Mouse (Mus musculus) midbrain, embryonic 16.5 days (tissue): ENCODE results near the gene Hnrnpf. TPM values are rescaled to one million over a fixed set of nuclear protein-coding genes. Genes with fewer than 3 reads are reported as not detected.

Source experiments
- ATAC-seq: fragments of 200-750 bp; cut with Nextera tagmentation; 2 replicates; pipeline ENCODE4 v1.8.0; 2017; ENCODE audit warnings: moderate TSS enrichment
- H3K27ac ChIP-seq: fragments of 300-500 bp; sonication (generic); 2 replicates; pipeline ENCODE4 v1.5.1; 2014; ENCODE audit warnings: mild to moderate bottlenecking, low read length, mixed read lengths
- H3K27me3 ChIP-seq: fragments of 300-500 bp; sonication (generic); 2 replicates; pipeline ENCODE4 v1.6.1; 2014; ENCODE audit warnings: low read depth, low read length, mixed read lengths; ENCODE audit not compliant: control insufficient read depth, insufficient read depth
- H3K36me3 ChIP-seq: fragments of 300-500 bp; sonication (generic); 2 replicates; pipeline ENCODE4 v1.6.1; 2014; ENCODE audit warnings: mild to moderate bottlenecking, low read length, moderate library complexity, mixed read lengths; ENCODE audit not compliant: control insufficient read depth, insufficient read depth
- H3K4me1 ChIP-seq: fragments of 300-500 bp; sonication (generic); 2 replicates; pipeline ENCODE4 v1.6.1; 2014; ENCODE audit warnings: mild to moderate bottlenecking, low read length, mixed read lengths; ENCODE audit not compliant: control insufficient read depth, insufficient read depth
- H3K4me2 ChIP-seq: fragments of 300-500 bp; sonication (generic); 2 replicates; pipeline ENCODE4 v1.6.1; 2014; ENCODE audit warnings: mild to moderate bottlenecking, low read length, mixed read lengths
- H3K4me3 ChIP-seq: fragments of 300-500 bp; sonication (generic); 2 replicates; pipeline ENCODE4 v1.5.1; 2014; ENCODE audit warnings: low read depth, mild to moderate bottlenecking, low read length, moderate library complexity, mixed read lengths
- H3K9ac ChIP-seq: fragments of 300-500 bp; sonication (generic); 2 replicates; pipeline ENCODE4 v1.6.1; 2014; ENCODE audit warnings: low read depth, low read length, mixed read lengths
- H3K9me3 ChIP-seq: fragments of 300-500 bp; sonication (generic); replicated peaks from 2 replicates; pipeline ENCODE4 v1.6.1; 2014; ENCODE audit warnings: mild to moderate bottlenecking, low read length, mixed read lengths; ENCODE audit not compliant: control insufficient read depth, poor library complexity, severe bottlenecking
- WGBS: fragments of 180-500 bp; shearing (Covaris S2); extraction: QIAGEN DNeasy Blood & Tissue Kit; methylation state at CpG from one replicate; pipeline ENCODE4 v1.1.7; 2014; 5-methylcytosine and 5-hydroxymethylcytosine counted together
- polyA plus RNA-seq: library from polyadenylated mRNA; unstranded; fragments of >200 nt; fragmentation: Nextera tagmentation; extraction: Ambion mirVana; gene quantifications from 2 replicates; pipeline ENCODE4 v1.2.1, GENCODE M21; 2015

Gene Hnrnpf
- polyA plus RNA-seq, 1 experiment from 2014 or later, result 226 TPM

- Histone ChIP-seq H3K27ac (no peak overlapping the region), H3K9ac (no peak overlapping the region), H3K9me3 (no peaks in the 10 kb centered on the region), H3K36me3 (no peaks in the 10 kb centered on the region), H3K4me2 (no peak overlapping the region), H3K27me3 (no peaks in the 10 kb centered on the region), H3K4me3 (no peak overlapping the region), H3K4me1 (peaks cover 24% of the 10 kb centered on the region)
- no peak for ATAC-seq
Observed at GRCm38 (mm10) chr6:117914541-117914940, 14.4 kb downstream of the Hnrnpf start.

- no peak for ATAC-seq
- no peaks in the 10 kb centered on the region for H3K36me3 ChIP-seq
- no peak overlapping the region for H3K27ac ChIP-seq
- peak overlapping the region; percentile 82 for H3K4me2 ChIP-seq
- no peaks in the 10 kb centered on the region for H3K9me3 ChIP-seq
- H3K9ac ChIP-seq, result peak overlapping the region; percentile 67
- H3K4me1 ChIP-seq, result peaks cover 25% of the 10 kb centered on the region
- H3K27me3 ChIP-seq, result no peaks in the 10 kb centered on the region
- peak overlapping the region; percentile 57 for H3K4me3 ChIP-seq
- 3% methylated on average over 12 of the region's 12 CpGs for WGBS
Observed at GRCm38 (mm10) chr6:117916205-117916736, 16.1 kb downstream of the Hnrnpf start.

GRCm38 (mm10) chr6:117916737-117917426 lies 16.8 kb downstream of the Hnrnpf start:
- no peaks in the 10 kb centered on the region for H3K36me3 ChIP-seq
- H3K4me2 ChIP-seq, result peak overlapping the region; percentile 82
- peak overlapping the region; percentile 66 for H3K27ac ChIP-seq
- peaks cover 25% of the 10 kb centered on the region for H3K4me1 ChIP-seq
- H3K9me3 ChIP-seq, result no peaks in the 10 kb centered on the region
- H3K9ac ChIP-seq, result peak overlapping the region; percentile 67
- ATAC-seq, result peak; percentile 88
- peak overlapping the region; percentile 57 for H3K4me3 ChIP-seq
- WGBS, result under 1% methylated on average over 60 of the region's 62 CpGs
- no peaks in the 10 kb centered on the region for H3K27me3 ChIP-seq

GRCm38 (mm10) chr6:117917576-117917975 lies 17.5 kb downstream of the Hnrnpf start:
- Histone ChIP-seq H3K4me1 (peaks cover 25% of the 10 kb centered on the region), H3K4me2 (peak overlapping the region; percentile 82), H3K9me3 (no peaks in the 10 kb centered on the region), H3K4me3 (peak overlapping the region; percentile 57), H3K9ac (peak overlapping the region; percentile 67; the same call in 1 of the 2 replicates), H3K27ac (peak overlapping the region; percentile 66), H3K36me3 (no peaks in the 10 kb centered on the region), H3K27me3 (no peaks in the 10 kb centered on the region)
- ATAC-seq, result peak; percentile 63
- WGBS, result 2% methylated on average over 21 of the region's 21 CpGs

GRCm38 (mm10) chr6:117918043-117918442 lies 17.9 kb downstream of the Hnrnpf start:
- Histone ChIP-seq H3K9me3 (no peaks in the 10 kb centered on the region), H3K9ac (no peak overlapping the region), H3K4me3 (peak overlapping the region; percentile 57), H3K4me2 (peak overlapping the region; percentile 82), H3K4me1 (peaks cover 25% of the 10 kb centered on the region), H3K27me3 (no peaks in the 10 kb centered on the region), H3K27ac (no peak overlapping the region), H3K36me3 (no peaks in the 10 kb centered on the region)
- ATAC-seq, result no peak
- 26% methylated on average over 5 of the region's 5 CpGs for WGBS

- no peak overlapping the region for H3K9ac ChIP-seq
Observed at GRCm38 (mm10) chr6:117920659-117921640, 20.8 kb downstream of the Hnrnpf start.

GRCm38 (mm10) chr6:117922041-117922440 lies 21.9 kb downstream of the Hnrnpf start:
- peaks cover 4% of the 10 kb centered on the region; the same call in 1 of the 2 replicates for H3K36me3 ChIP-seq
- no peak overlapping the region for H3K4me2 ChIP-seq
- WGBS, result 91% methylated on average over 3 of the region's 3 CpGs
- no peaks in the 10 kb centered on the region for H3K9me3 ChIP-seq
- H3K27ac ChIP-seq, result no peak overlapping the region
- no peak overlapping the region for H3K4me3 ChIP-seq
- peaks cover 12% of the 10 kb centered on the region for H3K4me1 ChIP-seq
- H3K27me3 ChIP-seq, result no peaks in the 10 kb centered on the region
- ATAC-seq, result no peak
- H3K9ac ChIP-seq, result no peak overlapping the region

More at GRCm38 (mm10) chr6:117920659-117921640, 20.8 kb downstream of the Hnrnpf start:
- Histone ChIP-seq H3K9me3 (no peaks in the 10 kb centered on the region), H3K27me3 (no peaks in the 10 kb centered on the region), H3K36me3 (peaks cover 4% of the 10 kb centered on the region; the same call in 1 of the 2 replicates), H3K4me1 (peaks cover 22% of the 10 kb centered on the region), H3K4me3 (no peak overlapping the region), H3K4me2 (no peak overlapping the region), H3K27ac (no peak overlapping the region)
- ATAC-seq, result no peak
- WGBS, result 61% methylated on average over 3 of the region's 3 CpGs

- Histone ChIP-seq H3K27ac (no peak overlapping the region), H3K9me3 (no peaks in the 10 kb centered on the region), H3K9ac (no peak overlapping the region), H3K27me3 (no peaks in the 10 kb centered on the region), H3K4me1 (no peaks in the 10 kb centered on the region), H3K4me2 (no peak overlapping the region), H3K4me3 (no peak overlapping the region), H3K36me3 (peaks cover 9% of the 10 kb centered on the region; the same call in 1 of the 2 replicates)
- WGBS, result 83% methylated on average over 4 of the region's 4 CpGs
- ATAC-seq, result no peak
Observed at GRCm38 (mm10) chr6:117926871-117927491, 26.9 kb downstream of the Hnrnpf start.
